Mouse (Mus musculus): ENCODE measurements around the gene Kng1. TPM values are rescaled to one million over a fixed set of nuclear protein-coding genes. Genes with fewer than 3 reads are reported as not detected.

Kng1 gene
- total and polyA plus RNA-seq, 3 experiments, result not detected

DNA sequence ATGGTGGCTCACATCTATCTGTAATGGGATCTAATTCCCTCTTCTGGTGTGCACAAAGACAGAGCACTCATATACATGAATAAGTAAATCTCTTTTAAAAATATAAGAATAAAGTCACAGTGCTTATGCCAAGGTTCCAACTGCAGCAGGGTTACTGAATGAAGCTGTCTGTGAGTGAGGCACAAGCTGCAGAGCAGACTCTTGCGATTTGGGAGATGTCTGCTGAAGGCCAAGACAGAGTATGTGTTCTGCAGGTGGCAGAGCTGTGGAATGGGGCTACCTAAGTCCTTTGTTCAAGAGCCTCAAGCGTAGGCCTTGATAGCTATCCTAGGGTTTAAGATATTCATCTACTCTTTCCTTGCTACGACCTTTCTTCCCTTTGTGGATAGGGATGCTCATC is 64.8 kb downstream of the Kng1 start:
- H3K4me1 ChIP-seq (ENCODE audit: control insufficient read depth in 1 of 2, insufficient read depth in 2 of 2, low read length in 2 of 2), result peaks cover 0 to 5% of the 10 kb centered on the region in 2 experiments; a peak in 2 of 4 replicates
- peaks cover 18% of the 10 kb centered on the region for H3K79me2 ChIP-seq (ENCODE audit: control insufficient read depth, insufficient read depth, low read length, poor library complexity)
- no peak overlapping the region for H3K9ac ChIP-seq (ENCODE audit: control insufficient read depth, low read depth, low read length, poor library complexity, severe bottlenecking)
- no peak for DNase-seq (ENCODE audit: low read depth, low spot score)
- H3K4me3 ChIP-seq (ENCODE audit: control insufficient read depth in 1 of 2, insufficient read depth in 1 of 2, low read depth in 2 of 2, low read length in 2 of 2), result no peak overlapping the region
- H3K9me3 ChIP-seq (replicated peaks; ENCODE audit: insufficient read depth, low read length), result no peaks in the 10 kb centered on the region
- H3K27ac ChIP-seq (ENCODE audit: control insufficient read depth, low read depth, low read length), result no peak overlapping the region
- no peak for TF ChIP-seq CHD2 (IDR thresholded peaks at IDR 0.05; ENCODE audit: low read length)
- TF ChIP-seq TBP (IDR thresholded peaks at IDR 0.05; ENCODE audit: low read depth, low read length), result no peak
- TF ChIP-seq SMC3 (IDR thresholded peaks at IDR 0.05; ENCODE audit: low read depth, low read length), result no peak
- TF ChIP-seq GABPA (IDR thresholded peaks at IDR 0.05; ENCODE audit: low read depth, low read length), result no peak
- no peak for TF ChIP-seq MEF2A (IDR thresholded peaks at IDR 0.05; ENCODE audit: extremely low read depth, insufficient replicate concordance, low read depth, low read length, poor library complexity, severe bottlenecking)
- TF ChIP-seq NELFE (IDR thresholded peaks at IDR 0.05; ENCODE audit: low read depth, low read length), result no peak
- no peak for TF ChIP-seq CTCF (IDR thresholded peaks at IDR 0.05 in 2 of 3, conservative IDR thresholded peaks at IDR 0.05 in 1 of 3; ENCODE audit: control insufficient read depth in 1 of 3, insufficient read depth in 1 of 3, low read depth in 2 of 3, low read length in 3 of 3, poor library complexity in 1 of 3, severe bottlenecking in 1 of 3)
- TF ChIP-seq KAT2A (conservative IDR thresholded peaks at IDR 0.05; ENCODE audit: low read depth, low read length), result no peak
- TF ChIP-seq POLR2AphosphoS5 (IDR thresholded peaks at IDR 0.05; ENCODE audit: borderline replicate concordance, low read depth, low read length), result no peak
- no peak for TF ChIP-seq TCF12 (IDR thresholded peaks at IDR 0.05; ENCODE audit: low read depth, low read length)
- no peak for TF ChIP-seq POLR2AphosphoS2 (IDR thresholded peaks at IDR 0.05; ENCODE audit: low read length)
- TF ChIP-seq ZC3H11A (IDR thresholded peaks at IDR 0.05; ENCODE audit: low read depth, low read length), result no peak
- TF ChIP-seq TAL1 (IDR thresholded peaks at IDR 0.05; ENCODE audit: low read length), result no peak
- no peak for TF ChIP-seq SIN3A (IDR thresholded peaks at IDR 0.05; ENCODE audit: low read length)
- no peak for TF ChIP-seq EP300 (IDR thresholded peaks at IDR 0.05; ENCODE audit: low read depth in 1 of 2, low read length in 2 of 2)
- TF ChIP-seq ZNF384 (IDR thresholded peaks at IDR 0.05; ENCODE audit: low read depth, low read length), result no peak
- TF ChIP-seq USF1 (IDR thresholded peaks at IDR 0.05; ENCODE audit: low read depth, low read length), result no peak
- no peak for TF ChIP-seq RAD21 (IDR thresholded peaks at IDR 0.05; ENCODE audit: low read depth, low read length)
- H3K36me3 ChIP-seq (ENCODE audit: control insufficient read depth in 1 of 2, insufficient read depth in 2 of 2, low read length in 2 of 2), result peaks cover 11 to 21% of the 10 kb centered on the region in 2 experiments
- H3K27me3 ChIP-seq (ENCODE audit: control insufficient read depth in 1 of 2, insufficient read depth in 2 of 2, low read length in 2 of 2), result no peaks in the 10 kb centered on the region

DNA sequence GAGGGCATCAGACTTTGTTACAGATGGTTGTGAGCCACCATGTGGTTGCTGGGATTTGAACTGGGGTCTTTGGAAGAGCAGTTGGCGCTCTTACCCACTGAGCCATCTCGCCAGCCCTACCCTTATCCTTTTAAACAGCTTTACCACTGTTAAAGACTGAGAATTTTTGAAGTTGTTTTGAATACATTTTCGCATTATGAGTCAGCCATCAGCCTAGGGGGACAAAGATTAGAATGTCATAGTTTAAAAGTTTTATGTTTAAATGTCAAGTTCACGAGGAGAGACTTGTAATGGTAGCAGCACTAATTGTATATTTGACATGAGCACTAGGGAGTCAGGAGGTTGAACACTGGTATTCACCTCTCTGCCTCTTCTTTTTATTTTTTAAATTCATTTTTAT is 65.4 kb downstream of the Kng1 start:
- H3K4me3 ChIP-seq (ENCODE audit: control insufficient read depth in 1 of 2, insufficient read depth in 1 of 2, low read depth in 2 of 2, low read length in 2 of 2), result no peak overlapping the region
- TF ChIP-seq RCOR1 (IDR thresholded peaks at IDR 0.05; ENCODE audit: low read depth, low read length) (no peak), MAZ (IDR thresholded peaks at IDR 0.05; ENCODE audit: low read depth, low read length) (no peak), RAD21 (IDR thresholded peaks at IDR 0.05; ENCODE audit: low read depth, low read length) (no peak), CTCF (IDR thresholded peaks at IDR 0.05 in 2 of 3, conservative IDR thresholded peaks at IDR 0.05 in 1 of 3; ENCODE audit: control insufficient read depth in 1 of 3, insufficient read depth in 1 of 3, low read depth in 2 of 3, low read length in 3 of 3, poor library complexity in 1 of 3, severe bottlenecking in 1 of 3) (peak in 1 of 3 experiments; percentile 31; a peak in 2 of 6 replicates)
- H3K27me3 ChIP-seq (ENCODE audit: control insufficient read depth in 1 of 2, insufficient read depth in 2 of 2, low read length in 2 of 2), result no peaks in the 10 kb centered on the region
- H3K36me3 ChIP-seq (ENCODE audit: control insufficient read depth in 1 of 2, insufficient read depth in 2 of 2, low read length in 2 of 2), result peaks cover 11 to 21% of the 10 kb centered on the region in 2 experiments
- peaks cover 0 to 5% of the 10 kb centered on the region in 2 experiments; a peak in 2 of 4 replicates for H3K4me1 ChIP-seq (ENCODE audit: control insufficient read depth in 1 of 2, insufficient read depth in 2 of 2, low read length in 2 of 2)
- DNase-seq (ENCODE audit: low read depth, low spot score), result no peak
- peaks cover 23% of the 10 kb centered on the region for H3K79me2 ChIP-seq (ENCODE audit: control insufficient read depth, insufficient read depth, low read length, poor library complexity)
- H3K27ac ChIP-seq (ENCODE audit: control insufficient read depth, low read depth, low read length), result no peak overlapping the region
- H3K9ac ChIP-seq (ENCODE audit: control insufficient read depth, low read depth, low read length, poor library complexity, severe bottlenecking), result no peak overlapping the region
- no peaks in the 10 kb centered on the region for H3K9me3 ChIP-seq (replicated peaks; ENCODE audit: insufficient read depth, low read length)
